Comparison of ENCODE assay signal across 26 mouse cellular contexts in the genomic region with DNA sequence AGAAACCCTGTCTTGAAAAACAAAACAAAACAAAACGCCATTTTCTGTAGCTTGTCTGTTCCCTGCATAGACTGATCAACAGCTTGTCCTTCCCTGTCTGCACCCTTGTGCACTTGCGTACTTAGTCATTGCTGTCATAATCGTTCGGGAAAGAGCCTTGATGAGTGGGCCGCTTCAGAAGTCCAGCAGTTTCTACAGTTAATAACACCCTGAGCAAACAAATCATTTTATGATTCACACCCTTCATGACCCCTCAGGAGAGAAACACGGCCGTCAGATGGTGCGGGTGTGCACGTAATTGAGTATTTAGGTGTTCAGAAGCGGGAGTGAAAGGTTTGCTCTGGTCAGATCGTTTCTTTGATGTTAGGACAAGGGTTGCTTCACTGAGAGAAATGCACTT. TPM values are rescaled to one million over a fixed set of nuclear protein-coding genes. Genes with fewer than 3 reads are reported as not detected.
A peak's percentile ranks its signal among the peaks of the same experiment; 100 is the strongest.
DNase-seq lines count a peak whose midpoint lies in the region; ATAC-seq and TF ChIP-seq lines count a peak whose summit lies in the region.
"Had no signal": no experiment of that assay in that cellular context is flagged by ENCODE, and none has a peak within 500 bp of the region (broad histone marks: within the 10 kb centered on the region; RNA-seq: fewer than 3 reads in every experiment).

No protein-coding gene starts in this region.

- peak overlapping the region; percentile 20 for H3K4me3 ChIP-seq in E14TG2a.4 (replicated peaks; ENCODE audit: low read length)
- no peak overlapping the region for H3K4me3 ChIP-seq in intestine, embryonic 16.5 days (ENCODE audit: low read length)
- no peak overlapping the region for H3K4me3 ChIP-seq in stomach, embryonic 16.5 days (replicated peaks; ENCODE audit: low read length)
- H3K4me3 ChIP-seq: forebrain, embryonic 13.5 days; heart, embryonic 10.5 days; heart, embryonic 15.5 days; hindbrain, embryonic 12.5 days; layer of hippocampus, adult 2 months; left cerebral cortex, adult 2 months; liver, embryonic 12.5 days had no signal

- peaks cover 58% of the 10 kb centered on the region for H3K4me1 ChIP-seq in E14TG2a.4 (replicated peaks; ENCODE audit: low read depth, low read length)
- no peaks in the 10 kb centered on the region for H3K4me1 ChIP-seq in intestine, embryonic 16.5 days (ENCODE audit: control insufficient read depth, insufficient read depth, low read length)
- H3K4me1 ChIP-seq in stomach, embryonic 16.5 days (ENCODE audit: control insufficient read depth, insufficient read depth, low read length) = no peaks in the 10 kb centered on the region
- H3K4me1 ChIP-seq: forebrain, embryonic 13.5 days; heart, embryonic 10.5 days; hindbrain, embryonic 12.5 days had no signal

- DNase-seq in adrenal gland, postnatal 14 days = peak; percentile 16
- DNase-seq in adrenal gland, adult 18-20 months (ENCODE audit: low spot score in 2 of 2) = no peak
- no peak for DNase-seq in urinary bladder, postnatal 36 days (ENCODE audit: low spot score in 2 of 2)
- no peak for DNase-seq in thymus, postnatal 14 days
- DNase-seq: cerebellum, adult 8-10 months; cerebellum, postnatal 25 days; gastrocnemius, postnatal 10 days; left cerebral cortex, postnatal 4 days; liver, postnatal 0 days; lung, postnatal 10 days; right cerebral cortex, postnatal 25 days; spleen, adult 18-20 months had no signal

- no peak overlapping the region for H3K27ac ChIP-seq in intestine, embryonic 16.5 days (ENCODE audit: low read length)
- peak overlapping the region; percentile 23; the same call in 1 of the 2 replicates for H3K27ac ChIP-seq in stomach, embryonic 16.5 days (ENCODE audit: low read length)
- H3K27ac ChIP-seq: forebrain, embryonic 13.5 days; heart, embryonic 10.5 days; heart, embryonic 15.5 days; hindbrain, embryonic 12.5 days; hindbrain, postnatal 0 days; layer of hippocampus, adult 2 months; left cerebral cortex, adult 2 months; liver, embryonic 12.5 days had no signal

- no peak overlapping the region for H3K9ac ChIP-seq in intestine, embryonic 16.5 days (ENCODE audit: low read depth, low read length)
- no peak overlapping the region for H3K9ac ChIP-seq in stomach, embryonic 16.5 days (ENCODE audit: low read length)
- H3K9ac ChIP-seq: forebrain, embryonic 13.5 days; heart, embryonic 15.5 days; hindbrain, embryonic 12.5 days; liver, embryonic 12.5 days; liver, postnatal 0 days had no signal

- H3K4me2 ChIP-seq in intestine, embryonic 16.5 days (ENCODE audit: low read depth, low read length) = no peak overlapping the region
- no peak overlapping the region for H3K4me2 ChIP-seq in stomach, embryonic 16.5 days (ENCODE audit: low read depth, low read length)
- H3K4me2 ChIP-seq: forebrain, embryonic 13.5 days; heart, embryonic 15.5 days; hindbrain, embryonic 12.5 days; liver, embryonic 12.5 days; midbrain, embryonic 11.5 days had no signal

- no peaks in the 10 kb centered on the region for H3K36me3 ChIP-seq in E14TG2a.4 (ENCODE audit: insufficient read depth, low read length)
- H3K36me3 ChIP-seq in intestine, embryonic 16.5 days (ENCODE audit: control insufficient read depth, insufficient read depth, low read length) = no peaks in the 10 kb centered on the region
- H3K36me3 ChIP-seq in stomach, embryonic 16.5 days (ENCODE audit: control insufficient read depth, insufficient read depth, low read length) = no peaks in the 10 kb centered on the region
- H3K36me3 ChIP-seq: heart, embryonic 10.5 days; heart, embryonic 15.5 days; hindbrain, embryonic 12.5 days; liver, embryonic 12.5 days had no signal

- 42% methylated on average over 11 of the region's 11 CpGs for WGBS in intestine, embryonic 16.5 days
- WGBS in stomach, embryonic 16.5 days = 46% methylated on average over 11 of the region's 11 CpGs

- TF ChIP-seq CTCF in E14TG2a.4 (conservative IDR thresholded peaks at IDR 0.05; ENCODE audit: low read length) = no peak

- H3K27me3 ChIP-seq in E14TG2a.4 (ENCODE audit: insufficient read depth, low read length) = no peaks in the 10 kb centered on the region
- no peaks in the 10 kb centered on the region for H3K27me3 ChIP-seq in intestine, embryonic 16.5 days (replicated peaks; ENCODE audit: control insufficient read depth, insufficient read depth, low read length)
- no peaks in the 10 kb centered on the region for H3K27me3 ChIP-seq in stomach, embryonic 16.5 days (ENCODE audit: control insufficient read depth, insufficient read depth, low read length)
- H3K27me3 ChIP-seq: forebrain, embryonic 13.5 days; heart, embryonic 15.5 days; hindbrain, embryonic 12.5 days; liver, embryonic 12.5 days had no signal

- ATAC-seq in intestine, embryonic 16.5 days = peak; percentile 92
- peak; percentile 21; the same call in 1 of the 2 replicates for ATAC-seq in stomach, embryonic 16.5 days (ENCODE audit: insufficient read depth, low FRiP score)
- ATAC-seq: hindbrain, postnatal 0 days; liver, embryonic 12.5 days; liver, postnatal 0 days; midbrain, embryonic 16.5 days had no signal

- H3K9me3 ChIP-seq in E14TG2a.4 (ENCODE audit: low read length) = no peaks in the 10 kb centered on the region
- no peaks in the 10 kb centered on the region for H3K9me3 ChIP-seq in intestine, embryonic 16.5 days (ENCODE audit: control insufficient read depth, low read length)
- H3K9me3 ChIP-seq in stomach, embryonic 16.5 days (replicated peaks; ENCODE audit: control insufficient read depth, low read length) = no peaks in the 10 kb centered on the region
- H3K9me3 ChIP-seq: forebrain, embryonic 13.5 days; heart, embryonic 10.5 days; heart, embryonic 15.5 days; hindbrain, embryonic 12.5 days; liver, embryonic 12.5 days had no signal

RNA-seq across cellular contexts. Expression of a gene that starts 32.1 kb away (rescaled TPM):
- 10.1 and 10.9 TPM in 2 replicates for total RNA-seq in adrenal gland, postnatal 14 days (2021)
- 10 to 100 TPM in 1 of 2 experiments, 1 to 10 TPM in 1; 8.0 to 10.3 TPM for total RNA-seq in adrenal gland, adult 18-20 months (2021)
- polyA plus RNA-seq in intestine, embryonic 16.5 days (2015; fragmentation: Nextera tagmentation; extraction: Ambion mirVana) = 4.5 and 7.6 TPM in 2 replicates
- polyA plus RNA-seq in stomach, embryonic 16.5 days (2015; fragmentation: Nextera tagmentation; extraction: Ambion mirVana) = 6.2 and 7.1 TPM in 2 replicates
- total RNA-seq: neutrophil, adult 5-6 weeks had no signal
